Mouse (Mus musculus) 416B (cell line): ENCODE data around the gene Poldip2.

Source experiments
- DNase-seq: peaks from one replicate; pipeline ENCODE4 v3.0.0; 2011; ENCODE audit warnings: low read depth

The Poldip2 gene

DNA sequence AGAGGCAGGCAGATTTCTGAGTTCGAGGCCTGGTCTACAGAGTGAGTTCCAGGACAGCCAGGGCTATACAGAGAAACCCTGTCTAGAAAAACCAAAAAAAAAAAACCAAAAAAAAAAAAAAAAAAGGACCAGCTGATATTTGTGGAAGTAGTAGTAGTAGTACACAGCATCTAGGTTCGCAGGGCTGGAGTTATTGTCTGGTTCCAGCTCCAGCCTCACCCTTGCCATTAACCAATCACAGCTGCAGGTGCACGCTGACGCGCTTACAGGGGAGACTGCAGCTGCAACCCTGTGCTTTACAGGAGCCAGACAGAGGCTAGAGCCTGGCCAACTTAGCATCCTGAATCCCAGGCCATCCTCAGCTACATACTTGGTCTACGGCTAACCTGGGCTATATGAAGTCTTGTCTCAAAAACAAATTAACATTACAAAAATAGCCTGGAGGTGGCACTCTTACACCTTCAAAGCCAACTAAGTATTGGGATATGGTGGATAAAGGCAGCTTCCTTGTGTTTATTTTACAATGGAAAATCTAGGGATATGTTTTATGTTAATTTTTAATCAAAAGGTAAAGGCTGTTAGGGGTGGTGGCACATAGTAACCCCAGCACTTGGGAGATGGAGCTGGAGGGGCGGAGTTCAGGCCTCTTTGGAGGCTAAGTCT, 32.6 kb downstream of the Poldip2 start:
- DNase-seq, result peak; percentile 45

DNA sequence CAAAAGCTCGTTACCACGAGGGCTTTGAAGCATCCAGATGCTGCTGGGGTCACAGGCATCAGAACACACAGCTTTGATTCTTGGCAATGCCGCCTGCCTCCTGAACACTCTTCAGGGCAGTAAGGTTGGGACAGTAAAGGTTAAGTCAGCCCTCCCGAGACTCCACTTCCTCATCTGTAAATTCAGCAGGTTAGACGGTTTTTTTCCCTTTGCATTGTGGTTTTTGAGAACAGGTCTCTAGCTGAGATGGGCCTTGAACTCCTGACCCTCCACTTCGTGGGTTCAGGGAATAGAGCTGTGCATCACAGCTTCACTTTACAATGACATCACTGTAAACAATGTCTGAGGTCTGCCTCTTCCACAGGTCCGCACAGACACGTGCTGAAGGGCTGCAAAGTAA, 33.2 kb downstream of the Poldip2 start:
- peak; percentile 64 for DNase-seq

DNA sequence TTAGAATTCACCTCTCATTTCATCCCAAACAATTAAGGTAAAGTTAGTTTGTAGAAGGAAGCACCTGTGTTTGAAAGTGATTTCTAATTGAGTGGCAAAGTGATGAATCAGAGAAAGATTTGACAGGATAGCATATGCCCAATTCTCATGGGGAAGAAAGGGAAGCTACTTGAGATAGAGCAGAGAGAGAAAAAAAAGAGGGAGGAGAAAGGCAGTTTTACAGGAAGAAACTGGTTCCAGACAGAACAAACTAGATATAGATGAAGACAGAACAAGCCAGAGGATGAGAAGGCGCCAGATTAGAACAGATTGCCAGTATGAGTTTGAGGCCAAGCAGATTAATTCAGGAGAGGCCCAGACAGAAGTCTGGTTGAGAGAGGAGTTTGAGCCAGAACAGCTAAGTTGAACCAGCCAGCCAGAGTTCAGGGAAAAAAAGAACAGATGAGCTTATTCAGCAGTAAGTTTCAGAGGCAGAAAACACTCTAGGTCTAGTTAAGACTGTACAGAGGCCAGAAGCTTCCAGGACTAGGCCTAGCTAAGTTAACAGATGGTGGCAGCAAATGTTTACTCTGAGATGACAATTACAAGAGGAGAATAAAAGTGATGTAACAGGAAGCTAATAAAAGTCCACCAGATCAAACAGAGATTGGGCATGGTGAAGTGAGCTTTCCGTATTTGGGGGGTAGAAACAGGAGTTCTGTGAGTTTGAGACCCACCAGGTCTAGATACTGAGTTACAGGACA, 35.9 kb downstream of the Poldip2 start:
- DNase-seq, result peak; percentile 49

DNA sequence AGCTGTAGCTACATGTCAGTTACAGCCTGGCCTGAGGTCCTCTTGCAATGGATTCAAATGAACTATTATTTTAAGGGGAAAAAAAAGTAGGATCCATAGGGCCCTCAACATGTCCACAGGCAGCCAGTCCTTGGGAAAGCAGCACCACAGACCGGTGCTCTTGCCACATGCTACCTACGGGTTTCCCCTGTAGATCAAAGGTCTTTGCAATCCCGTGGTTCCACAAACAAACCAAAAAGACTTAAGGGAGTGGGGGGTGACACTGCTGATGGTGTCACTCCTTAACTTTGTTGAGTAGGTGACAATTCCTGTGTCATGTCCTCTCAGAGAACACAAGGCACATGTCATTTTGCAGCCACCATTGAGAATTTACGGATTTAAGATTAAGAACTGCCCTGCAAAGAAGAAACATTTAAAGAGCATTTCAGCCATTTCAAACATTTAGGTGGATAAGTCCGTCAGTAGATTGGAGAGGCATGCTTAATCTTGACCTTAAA, 37.5 kb downstream of the Poldip2 start:
- peak; percentile 52 for DNase-seq

DNA sequence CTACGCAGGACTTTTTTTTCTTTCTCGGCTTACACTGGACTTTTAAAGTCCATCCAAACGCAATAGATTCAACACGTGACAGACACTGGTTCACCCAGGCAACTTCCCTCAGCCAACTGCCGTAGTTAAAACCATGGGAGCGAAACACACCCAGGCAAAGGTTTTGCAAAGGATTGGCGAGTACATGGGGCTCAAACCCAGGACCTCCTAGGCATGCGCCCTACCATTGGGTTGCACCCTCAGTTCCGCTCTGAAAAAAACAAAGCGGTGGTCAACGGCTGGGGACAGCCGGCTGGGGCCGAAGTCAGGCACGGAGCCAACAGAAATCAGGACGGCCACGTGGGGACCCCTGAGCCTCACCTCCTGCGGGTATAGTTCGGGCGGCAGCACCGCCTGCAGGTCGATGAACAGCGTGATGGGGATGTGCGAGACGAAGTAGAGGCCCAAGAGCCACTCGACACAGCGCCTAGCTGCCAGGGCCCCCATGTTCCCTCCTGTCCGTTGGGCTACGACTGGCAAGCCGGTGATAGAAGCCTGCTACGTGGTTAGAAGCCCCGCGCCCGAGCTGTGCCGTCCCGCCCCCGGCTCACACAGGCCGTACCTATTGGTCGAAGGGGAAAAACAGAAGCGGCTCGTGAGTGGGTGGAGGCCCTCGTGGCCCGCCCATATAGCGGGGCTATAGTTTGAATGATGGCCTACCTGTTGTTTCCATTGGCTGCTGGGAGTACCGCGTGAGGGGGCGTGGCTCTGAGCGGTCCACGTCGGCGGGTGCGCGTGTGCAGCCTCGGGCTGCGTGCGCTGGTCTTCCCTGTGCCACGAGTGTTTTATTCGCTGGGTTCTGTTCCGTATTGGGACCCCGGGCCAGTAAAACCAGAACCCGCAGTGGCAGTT, 38.4 kb downstream of the Poldip2 start, which contains the start of gene Tmem97:
Gene Tmem97 (minus strand): TSS at position 610 of the 891 bp plus-strand sequence.
- DNase-seq, result peak; percentile 98

DNA sequence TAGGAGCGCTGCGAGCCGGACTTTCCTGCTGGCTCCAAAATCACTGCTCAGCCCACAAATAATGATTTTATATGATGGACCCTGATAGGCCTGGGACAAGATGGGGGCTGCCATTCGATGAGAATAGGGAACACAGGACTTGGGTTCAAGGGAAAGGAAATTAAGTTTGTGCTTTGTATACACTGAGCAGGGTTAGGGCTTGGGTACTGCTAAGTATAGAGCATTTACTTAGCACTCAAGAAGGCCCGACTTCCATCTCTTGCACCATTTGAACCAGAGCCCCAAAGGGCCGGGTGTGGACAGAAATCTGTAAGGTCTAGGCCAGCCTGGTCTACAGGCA, 39.0 kb downstream of the Poldip2 start:
- no peak for DNase-seq

DNA sequence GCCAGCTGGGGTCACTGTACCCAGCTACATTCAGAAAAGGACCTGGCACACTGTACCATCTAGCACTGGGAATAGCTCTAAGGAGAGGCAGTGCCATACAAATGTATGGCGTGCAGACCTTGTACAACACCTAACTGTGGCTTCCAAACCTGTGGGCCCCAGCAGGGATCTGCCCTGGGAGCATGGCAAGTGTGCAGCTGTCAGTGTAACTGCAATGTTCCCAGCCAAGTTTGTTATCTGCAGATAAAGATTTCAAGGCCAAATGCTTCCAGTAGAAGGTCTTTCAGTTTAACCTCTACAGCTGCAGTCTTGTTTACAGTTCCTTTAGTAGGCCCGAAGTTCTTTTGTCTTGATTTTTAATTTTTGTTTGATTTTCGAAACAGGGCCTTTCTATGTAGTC, 43.6 kb downstream of the Poldip2 start:
- peak; percentile 66 for DNase-seq

DNA sequence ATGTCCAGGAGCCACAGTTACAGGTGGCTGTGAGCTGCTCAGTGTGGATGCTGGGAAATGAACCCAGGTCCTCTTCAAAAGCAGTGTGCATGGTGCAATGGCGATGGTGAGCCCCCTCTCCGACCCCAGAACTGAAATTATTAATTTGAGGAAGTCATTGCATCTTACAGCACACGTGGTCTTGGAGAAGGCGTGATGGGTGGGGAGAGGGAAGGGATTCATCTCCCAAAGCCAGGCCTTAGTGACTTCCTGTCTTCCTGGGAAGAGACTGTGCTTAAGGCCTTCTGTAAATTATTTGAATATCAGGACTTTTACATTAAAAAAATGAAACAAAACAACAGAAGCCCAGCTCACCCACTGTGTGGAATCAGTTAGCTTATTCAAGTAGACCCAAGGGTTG, 44.1 kb downstream of the Poldip2 start:
- no peak for DNase-seq

DNA sequence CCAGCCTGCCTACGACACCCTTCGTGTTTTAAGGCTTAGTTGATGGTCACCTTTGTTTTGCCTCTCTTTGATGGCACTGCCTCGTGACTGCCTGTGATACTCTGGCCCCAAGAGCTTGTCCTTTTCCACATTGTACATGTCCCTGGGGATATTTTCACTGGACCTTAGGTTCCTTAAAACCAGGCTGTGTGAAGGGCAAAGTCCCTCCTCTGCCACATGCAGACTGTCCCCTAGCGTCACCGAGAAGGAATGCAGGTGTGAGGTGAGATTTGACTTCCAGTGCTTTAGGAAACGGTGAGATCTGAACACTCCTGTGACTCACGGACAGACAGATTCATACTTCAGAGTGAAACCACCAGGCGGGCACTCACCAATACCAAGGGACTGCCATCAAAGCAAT, 45.2 kb downstream of the Poldip2 start:
- DNase-seq, result no peak

DNA sequence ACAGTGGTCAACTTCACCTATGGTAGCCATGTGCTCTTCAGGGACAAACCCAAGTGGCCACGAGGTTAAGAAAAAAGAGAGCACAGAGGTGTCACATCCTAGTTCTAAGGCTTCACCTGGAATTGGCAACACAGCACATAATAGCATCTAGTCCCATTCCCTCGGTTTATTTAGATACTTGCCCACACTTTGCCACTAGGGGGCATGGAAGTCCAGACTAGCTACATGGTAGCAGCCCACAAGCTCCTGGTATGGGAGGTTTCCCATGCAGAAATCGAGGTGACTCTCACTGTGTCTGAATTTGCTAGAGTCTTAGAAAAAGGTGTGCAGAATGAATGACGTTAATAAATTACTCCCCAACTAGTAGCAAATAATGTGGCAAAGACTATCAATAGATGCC, 48.5 kb downstream of the Poldip2 start:
- peak; percentile 83 for DNase-seq

DNA sequence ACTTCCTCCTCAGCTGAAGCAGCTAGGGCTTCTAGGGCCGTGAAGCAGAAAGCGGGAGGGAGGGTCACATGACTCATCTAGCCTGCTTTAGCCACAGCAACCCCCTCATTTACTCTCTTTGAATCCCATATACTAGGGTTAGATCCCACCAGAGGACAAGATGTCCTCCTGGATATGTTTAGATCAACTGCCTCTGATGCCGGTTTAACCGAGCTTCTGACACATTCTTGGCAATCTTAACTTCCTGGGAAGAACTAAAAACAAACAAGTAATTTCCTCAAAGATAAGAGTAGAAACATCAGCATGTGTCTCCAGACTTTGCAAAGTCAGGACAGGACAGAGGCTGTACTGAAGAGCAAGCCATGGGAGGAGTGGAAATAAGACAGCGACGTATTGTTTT, 54.8 kb downstream of the Poldip2 start:
- peak; percentile 89 for DNase-seq

DNA sequence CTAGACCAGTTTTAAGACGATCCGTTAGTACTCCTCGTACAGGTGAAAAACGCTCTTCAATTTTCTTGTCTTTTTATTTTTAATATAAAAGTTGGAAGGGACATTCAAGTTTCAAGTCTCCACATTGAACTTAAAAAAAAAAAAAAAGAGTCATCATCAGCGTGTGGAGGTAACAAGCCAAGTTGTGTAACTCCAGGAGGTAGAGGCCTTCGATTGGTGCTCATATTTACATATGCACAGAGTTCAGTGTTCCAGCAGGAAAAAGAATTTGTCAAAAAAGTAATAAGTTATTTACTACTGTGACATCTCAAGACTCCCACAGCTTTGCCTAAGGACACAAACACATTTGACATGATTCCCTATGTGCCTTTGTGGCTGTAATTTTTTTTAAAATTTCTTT, 55.6 kb downstream of the Poldip2 start:
- no peak for DNase-seq

DNA sequence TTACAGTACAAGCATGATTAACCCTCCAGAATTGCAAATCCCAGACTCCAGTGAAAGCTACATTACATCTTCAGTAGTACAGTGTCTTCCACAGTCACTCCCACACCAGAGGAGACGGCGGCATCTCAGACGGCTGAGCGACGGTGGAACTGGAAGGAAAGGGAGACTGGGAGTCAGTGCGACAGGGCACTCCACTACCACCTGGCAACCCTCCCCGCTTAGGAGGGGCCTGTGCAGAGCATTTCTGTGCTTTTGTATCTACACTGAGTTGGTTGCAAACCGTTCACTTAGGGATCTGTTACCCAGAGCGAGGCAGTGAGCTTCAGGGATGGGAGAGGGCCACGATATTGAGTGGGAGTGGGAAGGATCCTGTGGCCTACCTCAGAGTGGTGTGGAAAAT, 56.8 kb downstream of the Poldip2 start:
- no peak for DNase-seq

DNA sequence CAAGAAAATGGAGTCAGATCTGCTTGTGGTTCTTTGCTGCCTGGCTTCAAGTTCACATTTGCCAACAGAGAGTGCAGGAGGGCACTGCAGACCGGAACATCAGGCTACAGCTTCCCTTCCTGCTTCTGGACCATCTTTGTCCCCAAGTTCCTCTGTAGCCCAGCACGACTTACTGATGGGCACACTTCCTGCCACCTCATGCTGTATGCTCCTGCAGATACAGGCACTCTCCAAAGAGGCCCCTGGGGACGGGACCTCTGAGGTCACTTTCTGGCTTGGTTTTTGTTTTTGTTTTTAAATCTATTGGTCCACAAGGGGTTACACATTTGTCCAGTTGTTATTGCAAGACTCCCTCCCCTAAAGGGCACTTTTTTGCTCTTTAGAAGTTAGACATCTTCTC, 57.8 kb downstream of the Poldip2 start:
- DNase-seq, result peak; percentile 66

DNA sequence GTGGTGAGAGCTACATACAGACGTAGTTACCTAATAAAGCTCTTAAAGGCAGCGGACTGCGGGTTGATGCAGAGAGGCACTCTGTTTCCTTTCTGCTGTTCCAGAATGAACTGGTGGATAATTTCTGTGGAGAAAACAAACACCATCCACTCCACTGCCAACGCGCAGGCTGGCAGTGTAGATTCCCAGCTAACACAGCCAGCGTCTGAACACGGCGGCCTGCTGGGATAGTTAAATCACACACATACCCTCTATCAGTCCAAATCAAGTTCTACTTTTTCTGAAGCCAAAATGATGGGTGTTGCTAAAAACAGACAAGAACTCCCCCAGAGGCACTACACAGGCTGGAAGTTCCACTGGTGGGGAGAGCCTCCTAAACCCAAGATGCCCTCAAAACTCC, 59.4 kb downstream of the Poldip2 start:
- no peak for DNase-seq

DNA sequence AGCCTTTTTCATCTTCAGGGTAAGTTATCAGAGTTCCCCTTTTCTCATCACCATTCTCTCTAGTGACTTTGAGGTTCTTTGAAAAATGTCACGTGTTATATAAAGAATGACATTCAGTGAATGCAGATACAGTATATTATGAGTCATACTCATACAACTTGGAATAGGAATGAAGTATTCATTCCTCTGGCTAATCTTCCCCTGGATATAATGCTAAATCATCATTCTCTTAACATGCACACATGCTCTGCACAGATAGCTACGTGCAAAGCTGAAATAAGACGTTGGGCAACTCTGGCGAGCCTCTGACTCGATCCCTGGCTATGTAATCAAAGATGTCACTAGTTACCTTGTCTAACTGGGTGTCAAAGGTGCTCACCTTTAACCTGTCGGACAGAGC, 59.9 kb downstream of the Poldip2 start:
- DNase-seq, result no peak
